Mouse (Mus musculus) limb, embryonic 11.5 days (tissue): Measurements from ENCODE around the gene Scgb2b12. TPM values are rescaled to one million over a fixed set of nuclear protein-coding genes. Genes with fewer than 3 reads are reported as not detected.
"Not testable (repeated sequence)": the region's sequence is repeated elsewhere in the genome, so short reads cannot be mapped to it uniquely, and the experiment has no call there.

Experiments
- ATAC-seq: fragments of 200-750 bp; cut with Nextera tagmentation; 2 replicates; pipeline ENCODE4 v1.8.0; 2017; ENCODE audit warnings: low read depth; ENCODE audit not compliant: insufficient number of reproducible peaks, low FRiP score, low TSS enrichment
- DNase-seq: peaks from one replicate; pipeline ENCODE4 v3.0.0-alpha.2; 2015; ENCODE audit warnings: low spot score
- H3K27ac ChIP-seq: fragments of 300-500 bp; sonication (generic); replicated peaks from 2 replicates; pipeline ENCODE4 v1.5.1; 2014; ENCODE audit warnings: low read depth, mild to moderate bottlenecking, low read length
- H3K27me3 ChIP-seq: fragments of 300-500 bp; sonication (generic); 2 replicates; pipeline ENCODE4 v1.6.1; 2014; ENCODE audit warnings: mild to moderate bottlenecking, low read length, mixed read lengths; ENCODE audit not compliant: control insufficient read depth, insufficient read depth
- H3K36me3 ChIP-seq: fragments of 300-500 bp; sonication (generic); 2 replicates; pipeline ENCODE4 v1.6.1; 2014; ENCODE audit warnings: mild to moderate bottlenecking, low read length, moderate library complexity, mixed read lengths; ENCODE audit not compliant: control insufficient read depth, insufficient read depth
- H3K4me1 ChIP-seq: fragments of 300-500 bp; sonication (generic); 2 replicates; pipeline ENCODE4 v1.6.1; 2014; ENCODE audit warnings: low read length, mixed read lengths; ENCODE audit not compliant: control insufficient read depth, insufficient read depth
- H3K4me2 ChIP-seq: fragments of 300-500 bp; sonication (generic); 2 replicates; pipeline ENCODE4 v1.6.1; 2014; ENCODE audit warnings: low read depth, mild to moderate bottlenecking, moderate library complexity; ENCODE audit not compliant: severe bottlenecking
- H3K4me3 ChIP-seq: fragments of 300-500 bp; sonication (generic); 2 replicates; pipeline ENCODE4 v1.5.1; 2014; ENCODE audit warnings: low read depth, low read length
- H3K9ac ChIP-seq: fragments of 300-500 bp; sonication (generic); 2 replicates; pipeline ENCODE4 v1.6.1; 2014; ENCODE audit warnings: mild to moderate bottlenecking, low read length
- H3K9me3 ChIP-seq: fragments of 300-500 bp; sonication (generic); 2 replicates; pipeline ENCODE4 v1.6.1; 2016; ENCODE audit warnings: low read length; ENCODE audit not compliant: control insufficient read depth
- WGBS: fragments of 180-500 bp; shearing (Covaris S2); extraction: QIAGEN DNeasy Blood & Tissue Kit; methylation state at CpG from one replicate; pipeline ENCODE4 v1.1.7; 2014; 5-methylcytosine and 5-hydroxymethylcytosine counted together
- polyA plus RNA-seq: library from polyadenylated mRNA; unstranded; fragments of >200 nt; fragmentation: Nextera tagmentation; extraction: Ambion mirVana; gene quantifications from 2 replicates; pipeline ENCODE4 v1.2.1, GENCODE M21; 2014

Gene Scgb2b12
- not detected in 2 replicates for polyA plus RNA-seq

GRCm38 (mm10) chr7:32327145-32327544, at the start of gene Scgb2b12:
Gene Scgb2b12 (minus strand): TSS chr7:32327245.
- not testable (repeated sequence) for H3K27me3 ChIP-seq, ATAC-seq, H3K27ac ChIP-seq, H3K4me3 ChIP-seq, H3K4me1 ChIP-seq, DNase-seq, H3K9ac ChIP-seq, H3K9me3 ChIP-seq, H3K36me3 ChIP-seq, H3K4me2 ChIP-seq
- 92% methylated on average over 1 of the region's 1 CpGs for WGBS

GRCm38 (mm10) chr7:32333882-32334281, 6.8 kb upstream of the Scgb2b12 start, which contains the start of gene Scgb1b12:
Gene Scgb1b12 (plus strand): TSS chr7:32334182.
- not testable (repeated sequence) for H3K4me2 ChIP-seq, H3K27me3 ChIP-seq, H3K27ac ChIP-seq, H3K9ac ChIP-seq, H3K36me3 ChIP-seq, H3K9me3 ChIP-seq, ATAC-seq, DNase-seq, H3K4me1 ChIP-seq, H3K4me3 ChIP-seq
- 70% methylated on average over 1 of the region's 3 CpGs for WGBS

Other genes with a start within 250 kb of the Scgb2b12 start
- gene Scgb1b10, start 226.4 kb downstream of the Scgb2b12 start, polyA plus RNA-seq: not detected in 2 replicates
- gene Scgb2b11, start 116.1 kb downstream of the Scgb2b12 start, polyA plus RNA-seq: not detected in 2 replicates
- gene Scgb1b11, start 104.4 kb downstream of the Scgb2b12 start, polyA plus RNA-seq: not detected in 2 replicates
- gene Scgb1b12, start 6.9 kb upstream of the Scgb2b12 start, polyA plus RNA-seq: not detected in 2 replicates
- not detected in 2 replicates for gene Scgb1b29, start 114.3 kb upstream of the Scgb2b12 start, polyA plus RNA-seq